Mouse (Mus musculus): ENCODE data around the gene Olfr9.
"Not testable (repeated sequence)": the region's sequence is repeated elsewhere in the genome, so short reads cannot be mapped to it uniquely, and the experiment has no call there.

Gene Olfr9

GRCm38 (mm10) chr10:128989131-128989530 lies at the start of gene Olfr9:
Gene Olfr9 (plus strand): TSS chr10:128989431.
- not testable (repeated sequence) for DNase-seq (ENCODE audit: extremely low spot score, low spot score)

GRCm38 (mm10) chr10:128940475-128941061 lies 48.7 kb upstream of the Olfr9 start:
- no peak for DNase-seq (ENCODE audit: extremely low spot score, low spot score)

GRCm38 (mm10) chr10:128945675-128946074 lies 43.6 kb upstream of the Olfr9 start:
- no peak for DNase-seq (ENCODE audit: extremely low spot score, low spot score)

- DNase-seq (ENCODE audit: extremely low spot score, low spot score): no peak
These were observed 41.7 kb upstream of the Olfr9 start for GRCm38 (mm10) chr10:128947496-128947895.

- DNase-seq (ENCODE audit: extremely low spot score, low spot score): no peak
These were observed 38.9 kb upstream of the Olfr9 start for GRCm38 (mm10) chr10:128950208-128950887.

- no peak for DNase-seq (ENCODE audit: extremely low spot score, low spot score)
These were observed 30.9 kb upstream of the Olfr9 start for GRCm38 (mm10) chr10:128958340-128958739.

GRCm38 (mm10) chr10:128960142-128960541 lies 29.1 kb upstream of the Olfr9 start:
- no peak for DNase-seq (ENCODE audit: extremely low spot score, low spot score)

- no peak for DNase-seq (ENCODE audit: extremely low spot score, low spot score)
These were observed 28.3 kb upstream of the Olfr9 start, which contains the start of gene Mettl7b for GRCm38 (mm10) chr10:128960590-128961584. Gene Mettl7b (minus strand): TSS chr10:128960988.

GRCm38 (mm10) chr10:128964961-128965360 lies 24.3 kb upstream of the Olfr9 start:
- DNase-seq (ENCODE audit: extremely low spot score, low spot score): no peak

- no peak for DNase-seq (ENCODE audit: extremely low spot score, low spot score)
These were observed 23.4 kb upstream of the Olfr9 start for GRCm38 (mm10) chr10:128965871-128966270.

GRCm38 (mm10) chr10:128968341-128968749 lies 20.9 kb upstream of the Olfr9 start:
- DNase-seq (ENCODE audit: extremely low spot score, low spot score): no peak

GRCm38 (mm10) chr10:128970740-128971250 lies 18.4 kb upstream of the Olfr9 start:
- no peak for DNase-seq (ENCODE audit: extremely low spot score, low spot score)

- DNase-seq (ENCODE audit: extremely low spot score, low spot score): no peak
These were observed 16.4 kb upstream of the Olfr9 start for GRCm38 (mm10) chr10:128972841-128973240.

GRCm38 (mm10) chr10:128976395-128976794 lies 12.8 kb upstream of the Olfr9 start:
- DNase-seq (ENCODE audit: extremely low spot score, low spot score): no peak

GRCm38 (mm10) chr10:128977522-128978114 lies 11.6 kb upstream of the Olfr9 start:
- peak; percentile 27 for DNase-seq (ENCODE audit: extremely low spot score, low spot score)

- no peak for DNase-seq (ENCODE audit: extremely low spot score, low spot score)
These were observed 8.4 kb upstream of the Olfr9 start for GRCm38 (mm10) chr10:128980644-128981365.

- not testable (repeated sequence) for DNase-seq (ENCODE audit: extremely low spot score, low spot score)
These were observed 1.1 kb downstream of the Olfr9 start for GRCm38 (mm10) chr10:128990129-128990850.

GRCm38 (mm10) chr10:128990994-128991393 lies 1.8 kb downstream of the Olfr9 start:
- no peak for DNase-seq (ENCODE audit: extremely low spot score, low spot score)

- no peak for DNase-seq (ENCODE audit: extremely low spot score, low spot score)
These were observed 6.6 kb downstream of the Olfr9 start for GRCm38 (mm10) chr10:128995796-128996195.

- no peak for DNase-seq (ENCODE audit: extremely low spot score, low spot score)
These were observed 7.4 kb downstream of the Olfr9 start for GRCm38 (mm10) chr10:128996523-128997040.

Measured in neural tube, embryonic 10.5 days (tissue).